Mouse (Mus musculus): ENCODE measurements at regions not wholly inside any gene's neighbourhood (a gene's known extent, or its start where the extent isn't known, plus 50 kb on each side); places are given as distances from the start of the nearest gene placed in this dataset.
"Not testable (repeated sequence)": the region's sequence is repeated elsewhere in the genome, so short reads cannot be mapped to it uniquely, and the experiment has no call there.

DNA sequence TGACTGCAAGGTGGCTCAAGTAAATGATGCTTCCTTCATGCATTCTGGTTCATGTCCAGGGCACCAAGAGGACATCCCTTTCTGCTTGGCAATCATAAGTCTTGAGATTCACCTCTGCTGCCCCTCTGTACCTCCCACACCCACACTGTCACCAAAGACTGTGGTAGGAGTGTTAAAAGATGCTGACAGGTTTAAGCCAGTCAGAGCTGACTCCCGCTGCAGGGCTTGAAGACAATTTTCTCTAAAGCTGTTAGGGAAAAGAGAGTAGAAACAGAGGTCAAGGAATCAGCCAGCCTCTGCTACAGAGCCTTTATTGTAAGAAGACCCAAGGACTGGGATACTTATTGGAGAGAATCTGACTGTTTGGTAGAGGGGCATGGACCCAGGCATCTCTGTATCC is 254.7 kb downstream of the 1810013L24Rik start:
- H3K36me3 ChIP-seq (ENCODE audit: control insufficient read depth, insufficient read depth, low read length) = no peaks in the 10 kb centered on the region
- H3K9ac ChIP-seq (ENCODE audit: low read depth, low read length) = no peak overlapping the region
- DNase-seq (ENCODE audit: low spot score) = no peak
- 86% methylated on average over 1 of the region's 1 CpGs for WGBS
- no peak overlapping the region for H3K4me2 ChIP-seq (replicated peaks; ENCODE audit: low read depth, low read length)
- H3K27me3 ChIP-seq (ENCODE audit: control insufficient read depth, insufficient read depth, low read length) = no peaks in the 10 kb centered on the region
- no peak for ATAC-seq (ENCODE audit: low FRiP score)
- H3K9me3 ChIP-seq (ENCODE audit: control insufficient read depth, low read length) = no peaks in the 10 kb centered on the region
- no peaks in the 10 kb centered on the region for H3K4me1 ChIP-seq (replicated peaks; ENCODE audit: control insufficient read depth, insufficient read depth, low read length)
- H3K27ac ChIP-seq (ENCODE audit: low read depth, low read length) = no peak overlapping the region
- H3K4me3 ChIP-seq (ENCODE audit: low read depth, low read length) = no peak overlapping the region

DNA sequence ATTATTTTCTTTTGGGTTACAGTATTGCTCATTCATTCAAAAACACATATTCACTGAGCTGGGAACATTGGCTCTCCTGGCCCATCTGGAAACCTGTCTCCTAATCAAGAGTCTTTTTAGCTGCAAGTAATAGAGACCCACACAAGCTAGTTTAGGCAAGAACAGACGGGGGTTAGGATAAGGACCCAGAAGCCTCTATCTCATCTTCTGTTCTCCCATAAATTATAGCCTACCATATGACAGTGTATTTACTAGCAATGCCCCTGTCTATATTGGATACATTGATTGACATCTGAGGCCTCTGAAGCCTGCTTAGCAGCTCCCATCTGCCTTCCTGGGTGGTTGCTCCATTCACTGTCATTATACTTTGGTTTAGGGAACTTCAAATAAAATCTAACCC is 255.2 kb downstream of the 1810013L24Rik start:
- no peak overlapping the region for H3K9ac ChIP-seq (ENCODE audit: low read depth, low read length)
- ATAC-seq (ENCODE audit: low FRiP score) = no peak
- no peak overlapping the region for H3K27ac ChIP-seq (ENCODE audit: low read depth, low read length)
- no peaks in the 10 kb centered on the region for H3K36me3 ChIP-seq (ENCODE audit: control insufficient read depth, insufficient read depth, low read length)
- H3K4me3 ChIP-seq (ENCODE audit: low read depth, low read length) = no peak overlapping the region
- 82% methylated on average over 1 of the region's 1 CpGs for WGBS
- H3K27me3 ChIP-seq (ENCODE audit: control insufficient read depth, insufficient read depth, low read length) = no peaks in the 10 kb centered on the region
- DNase-seq (ENCODE audit: low spot score) = no peak
- H3K4me2 ChIP-seq (replicated peaks; ENCODE audit: low read depth, low read length) = no peak overlapping the region
- H3K4me1 ChIP-seq (replicated peaks; ENCODE audit: control insufficient read depth, insufficient read depth, low read length) = no peaks in the 10 kb centered on the region
- H3K9me3 ChIP-seq (ENCODE audit: control insufficient read depth, low read length) = no peaks in the 10 kb centered on the region

DNA sequence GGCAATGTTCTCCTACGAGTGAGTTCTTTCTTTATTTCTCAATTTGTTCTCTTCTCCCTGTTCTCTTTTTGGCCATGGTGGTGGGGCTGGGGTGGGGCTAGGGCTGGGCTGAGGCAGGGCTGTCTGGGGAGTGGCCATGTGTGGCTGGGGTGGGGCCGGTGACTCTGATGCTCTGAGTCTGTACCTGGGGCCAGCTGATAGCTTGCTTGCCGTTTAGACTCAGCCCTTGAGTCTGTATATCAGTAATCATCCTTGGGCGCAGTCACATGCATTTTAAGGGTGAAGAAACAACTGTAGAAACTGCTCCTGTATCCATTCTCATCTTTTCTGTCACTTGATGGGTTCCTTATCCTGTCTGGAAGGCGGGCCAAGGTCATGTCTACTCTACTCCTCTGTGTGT is 256.1 kb downstream of the 1810013L24Rik start:
- Histone ChIP-seq H3K9ac (ENCODE audit: low read depth, low read length) (no peak overlapping the region), H3K27me3 (ENCODE audit: control insufficient read depth, insufficient read depth, low read length) (no peaks in the 10 kb centered on the region), H3K27ac (ENCODE audit: low read depth, low read length) (no peak overlapping the region), H3K9me3 (ENCODE audit: control insufficient read depth, low read length) (no peaks in the 10 kb centered on the region), H3K4me1 (replicated peaks; ENCODE audit: control insufficient read depth, insufficient read depth, low read length) (no peaks in the 10 kb centered on the region), H3K36me3 (ENCODE audit: control insufficient read depth, insufficient read depth, low read length) (no peaks in the 10 kb centered on the region), H3K4me3 (ENCODE audit: low read depth, low read length) (no peak overlapping the region), H3K4me2 (replicated peaks; ENCODE audit: low read depth, low read length) (no peak overlapping the region)
- ATAC-seq (ENCODE audit: low FRiP score) (no peak), DNase-seq (ENCODE audit: low spot score) (no peak)
- 93% methylated on average over 5 of the region's 5 CpGs for WGBS

DNA sequence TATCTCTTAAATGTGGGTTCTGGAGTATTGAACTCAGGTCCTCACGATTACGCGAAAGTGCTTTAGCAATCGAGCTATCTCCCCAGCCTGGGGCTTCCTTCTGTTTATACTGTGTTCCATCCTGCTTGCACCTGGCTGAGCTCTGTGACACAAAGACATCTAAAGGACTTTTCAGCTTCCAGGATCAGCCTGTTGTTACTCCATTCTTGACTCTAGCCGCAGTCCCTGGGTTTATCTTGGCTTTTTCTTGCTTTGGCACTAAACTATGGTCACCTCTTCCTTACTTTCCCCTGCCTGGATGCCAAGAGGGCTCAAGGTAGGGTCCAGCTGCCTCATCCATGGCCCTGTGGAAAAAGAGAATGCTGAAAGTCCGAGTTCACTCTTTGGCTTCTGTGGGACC is 261.9 kb downstream of the 1810013L24Rik start:
- Histone ChIP-seq H3K27me3 (ENCODE audit: control insufficient read depth, insufficient read depth, low read length) (no peaks in the 10 kb centered on the region), H3K9ac (ENCODE audit: low read depth, low read length) (no peak overlapping the region), H3K27ac (ENCODE audit: low read depth, low read length) (no peak overlapping the region; the same call in 1 of the 2 replicates), H3K4me2 (replicated peaks; ENCODE audit: low read depth, low read length) (no peak overlapping the region), H3K4me3 (ENCODE audit: low read depth, low read length) (no peak overlapping the region), H3K36me3 (ENCODE audit: control insufficient read depth, insufficient read depth, low read length) (no peaks in the 10 kb centered on the region), H3K4me1 (replicated peaks; ENCODE audit: control insufficient read depth, insufficient read depth, low read length) (no peaks in the 10 kb centered on the region), H3K9me3 (ENCODE audit: control insufficient read depth, low read length) (no peaks in the 10 kb centered on the region)
- WGBS = 72% methylated on average over 6 of the region's 6 CpGs
- DNase-seq (ENCODE audit: low spot score) (no peak), ATAC-seq (ENCODE audit: low FRiP score) (no peak)

DNA sequence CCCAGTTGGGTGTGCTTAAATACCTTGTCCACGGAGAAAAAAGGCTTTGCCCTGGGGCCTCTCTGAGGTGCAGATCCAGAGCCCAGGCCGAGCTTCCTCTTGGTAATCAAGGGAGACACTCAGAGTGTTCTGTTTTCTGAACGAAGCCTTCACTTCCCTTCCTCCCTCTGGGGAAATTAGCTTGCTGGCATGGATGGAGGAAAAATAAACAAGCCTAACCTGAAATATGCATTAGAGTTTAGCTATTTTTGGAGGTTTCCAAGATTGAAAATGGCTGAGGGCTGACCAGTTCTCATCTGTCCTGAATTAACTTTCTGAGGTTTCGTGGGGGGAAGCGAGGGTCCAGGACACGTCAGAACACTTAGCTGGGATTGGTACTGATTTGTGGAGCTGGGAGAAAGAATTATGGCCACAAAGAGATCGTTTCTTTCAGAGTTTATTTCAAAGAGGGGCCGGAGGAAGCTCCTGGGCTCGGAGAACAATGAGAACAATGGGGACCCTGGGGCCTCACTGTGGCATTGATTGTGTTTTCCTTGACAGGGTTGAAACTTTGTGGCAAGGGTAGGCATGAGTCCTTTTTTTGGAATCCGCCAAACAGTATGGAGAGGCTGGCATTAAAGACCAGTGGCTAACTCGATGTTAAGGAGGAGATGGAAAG is 262.4 kb downstream of the 1810013L24Rik start:
- no peaks in the 10 kb centered on the region for H3K27me3 ChIP-seq (ENCODE audit: control insufficient read depth, insufficient read depth, low read length)
- H3K36me3 ChIP-seq (ENCODE audit: control insufficient read depth, insufficient read depth, low read length) = no peaks in the 10 kb centered on the region
- peak; percentile 41 for DNase-seq (ENCODE audit: low spot score)
- no peak overlapping the region for H3K4me3 ChIP-seq (ENCODE audit: low read depth, low read length)
- H3K27ac ChIP-seq (ENCODE audit: low read depth, low read length) = no peak overlapping the region; the same call in 1 of the 2 replicates
- no peak overlapping the region for H3K9ac ChIP-seq (ENCODE audit: low read depth, low read length)
- no peaks in the 10 kb centered on the region for H3K4me1 ChIP-seq (replicated peaks; ENCODE audit: control insufficient read depth, insufficient read depth, low read length)
- H3K9me3 ChIP-seq (ENCODE audit: control insufficient read depth, low read length) = no peaks in the 10 kb centered on the region
- 13% methylated on average over 11 of the region's 11 CpGs for WGBS
- ATAC-seq (ENCODE audit: low FRiP score) = no peak
- no peak overlapping the region for H3K4me2 ChIP-seq (replicated peaks; ENCODE audit: low read depth, low read length)

DNA sequence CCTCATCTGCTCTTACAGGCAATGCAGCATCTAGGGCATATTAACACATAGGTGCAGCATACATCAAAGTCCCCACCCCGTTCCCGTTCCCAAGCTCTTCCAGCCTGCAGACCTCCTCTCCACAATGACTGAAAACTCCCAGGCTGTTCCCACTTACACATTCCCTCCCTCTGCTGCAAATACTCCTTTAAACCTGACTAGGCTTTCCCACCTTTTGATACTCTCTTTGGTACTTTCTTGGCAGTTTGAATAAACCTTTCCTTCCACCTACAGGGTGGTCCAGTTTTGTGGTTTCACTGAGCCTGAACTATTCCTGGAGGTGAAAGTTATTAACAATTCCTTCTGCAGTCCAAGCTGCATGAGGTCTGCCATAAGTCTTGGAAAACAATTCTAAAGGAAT is 263.7 kb downstream of the 1810013L24Rik start:
- DNase-seq (ENCODE audit: low spot score) = no peak
- WGBS = 64% methylated on average over 2 of the region's 2 CpGs
- no peaks in the 10 kb centered on the region for H3K9me3 ChIP-seq (ENCODE audit: control insufficient read depth, low read length)
- H3K9ac ChIP-seq (ENCODE audit: low read depth, low read length) = no peak overlapping the region
- H3K36me3 ChIP-seq (ENCODE audit: control insufficient read depth, insufficient read depth, low read length) = no peaks in the 10 kb centered on the region
- H3K4me2 ChIP-seq (replicated peaks; ENCODE audit: low read depth, low read length) = no peak overlapping the region
- no peak overlapping the region for H3K4me3 ChIP-seq (ENCODE audit: low read depth, low read length)
- no peaks in the 10 kb centered on the region for H3K4me1 ChIP-seq (replicated peaks; ENCODE audit: control insufficient read depth, insufficient read depth, low read length)
- H3K27ac ChIP-seq (ENCODE audit: low read depth, low read length) = no peak overlapping the region
- no peaks in the 10 kb centered on the region for H3K27me3 ChIP-seq (ENCODE audit: control insufficient read depth, insufficient read depth, low read length)
- ATAC-seq (ENCODE audit: low FRiP score) = no peak

DNA sequence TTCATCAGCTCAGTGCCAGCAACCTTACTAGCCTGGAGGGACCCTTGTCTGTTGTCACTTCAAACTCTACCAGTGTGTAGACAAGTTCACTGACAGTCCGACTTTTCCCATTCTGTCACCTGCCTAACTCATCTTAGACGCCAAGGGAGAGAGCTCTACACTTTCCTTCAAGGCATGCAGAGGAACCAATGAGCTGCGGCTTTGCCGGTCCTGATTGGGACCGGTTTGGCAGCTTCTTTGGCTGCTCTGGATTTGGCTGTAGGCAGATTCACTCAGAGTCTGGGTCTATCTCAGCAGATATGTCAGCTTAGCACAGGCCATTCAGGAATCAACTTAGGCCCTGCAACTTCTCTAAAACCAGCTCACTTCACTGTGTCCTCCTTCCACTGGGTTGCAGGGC is 264.3 kb downstream of the 1810013L24Rik start:
- DNase-seq (ENCODE audit: low spot score) (no peak), ATAC-seq (ENCODE audit: low FRiP score) (no peak)
- Histone ChIP-seq H3K4me2 (replicated peaks; ENCODE audit: low read depth, low read length) (no peak overlapping the region), H3K4me1 (replicated peaks; ENCODE audit: control insufficient read depth, insufficient read depth, low read length) (no peaks in the 10 kb centered on the region), H3K36me3 (ENCODE audit: control insufficient read depth, insufficient read depth, low read length) (no peaks in the 10 kb centered on the region), H3K27ac (ENCODE audit: low read depth, low read length) (no peak overlapping the region), H3K9ac (ENCODE audit: low read depth, low read length) (no peak overlapping the region), H3K9me3 (ENCODE audit: control insufficient read depth, low read length) (no peaks in the 10 kb centered on the region), H3K27me3 (ENCODE audit: control insufficient read depth, insufficient read depth, low read length) (no peaks in the 10 kb centered on the region), H3K4me3 (ENCODE audit: low read depth, low read length) (no peak overlapping the region)
- 74% methylated on average over 5 of the region's 5 CpGs for WGBS

DNA sequence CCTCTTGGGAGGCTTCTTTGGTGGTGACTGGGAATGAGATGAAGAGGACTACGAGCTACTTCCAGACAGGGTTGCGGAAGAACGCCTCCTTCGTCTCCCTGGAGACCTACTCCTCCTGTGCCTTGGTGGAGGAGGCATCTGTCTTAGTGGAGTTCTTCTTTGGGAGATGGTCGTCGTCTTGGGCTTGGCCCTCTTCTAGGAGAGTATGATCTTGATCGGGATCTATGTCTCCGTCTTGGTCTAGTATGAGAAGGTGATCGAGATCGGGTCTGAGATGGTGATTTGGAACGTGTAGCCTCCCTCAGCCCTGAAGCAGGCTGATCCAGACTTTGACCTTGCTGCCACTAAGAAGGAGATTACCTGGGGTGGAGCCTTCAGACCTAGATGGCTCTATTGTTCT is 276.3 kb downstream of the 1810013L24Rik start:
- H3K27me3 ChIP-seq (ENCODE audit: control insufficient read depth, insufficient read depth, low read length) = no peaks in the 10 kb centered on the region
- H3K9ac ChIP-seq (ENCODE audit: low read depth, low read length) = no peak overlapping the region
- H3K4me1 ChIP-seq (replicated peaks; ENCODE audit: control insufficient read depth, insufficient read depth, low read length) = no peaks in the 10 kb centered on the region
- ATAC-seq (ENCODE audit: low FRiP score) (no peak), DNase-seq (ENCODE audit: low spot score) (no peak)
- H3K4me2 ChIP-seq (replicated peaks; ENCODE audit: low read depth, low read length) = no peak overlapping the region
- H3K27ac ChIP-seq (ENCODE audit: low read depth, low read length) = no peak overlapping the region
- no peaks in the 10 kb centered on the region for H3K36me3 ChIP-seq (ENCODE audit: control insufficient read depth, insufficient read depth, low read length)
- no peak overlapping the region for H3K4me3 ChIP-seq (ENCODE audit: low read depth, low read length)
- 91% methylated on average over 11 of the region's 11 CpGs for WGBS
- H3K9me3 ChIP-seq (ENCODE audit: control insufficient read depth, low read length) = no peaks in the 10 kb centered on the region

DNA sequence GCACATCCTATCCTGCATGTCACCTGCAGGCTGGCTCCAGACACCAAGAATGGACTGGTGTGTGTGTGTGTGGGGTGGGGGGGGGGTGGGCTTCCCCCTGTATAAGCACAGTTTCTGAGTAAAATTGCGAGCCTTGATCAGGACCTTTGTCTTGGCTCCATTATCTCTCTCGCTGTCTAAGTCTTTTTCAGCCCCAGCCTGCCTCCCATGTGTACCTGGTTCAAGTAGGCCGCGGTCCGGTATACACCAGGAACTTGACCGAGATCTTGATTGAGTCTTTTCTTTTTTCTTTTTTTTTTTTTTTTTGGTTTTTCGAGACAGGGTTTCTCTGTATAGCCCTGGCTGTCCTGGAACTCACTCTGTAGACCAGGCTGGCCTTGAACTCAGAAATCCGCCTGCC is 276.8 kb downstream of the 1810013L24Rik start:
- H3K9me3 ChIP-seq (ENCODE audit: control insufficient read depth, low read length); H3K4me1 ChIP-seq (replicated peaks; ENCODE audit: control insufficient read depth, insufficient read depth, low read length); H3K9ac ChIP-seq (ENCODE audit: low read depth, low read length); H3K4me3 ChIP-seq (ENCODE audit: low read depth, low read length); H3K4me2 ChIP-seq (replicated peaks; ENCODE audit: low read depth, low read length); ATAC-seq (ENCODE audit: low FRiP score); H3K27ac ChIP-seq (ENCODE audit: low read depth, low read length); DNase-seq (ENCODE audit: low spot score); H3K27me3 ChIP-seq (ENCODE audit: control insufficient read depth, insufficient read depth, low read length); H3K36me3 ChIP-seq (ENCODE audit: control insufficient read depth, insufficient read depth, low read length): not testable (repeated sequence)
- 97% methylated on average over 7 of the region's 8 CpGs for WGBS

Measured in hindbrain, embryonic 11.5 days (tissue).